Mouse (Mus musculus) ES-E14 (cell line): Measurements from ENCODE around the gene Map4. TPM values are rescaled to one million over a fixed set of nuclear protein-coding genes. Genes with fewer than 3 reads are reported as not detected.

Experiments used
- DNase-seq: peaks from one replicate; pipeline ENCODE4 v3.0.0-alpha.2; 2013; ENCODE audit warnings: low read depth, low spot score
- H3K27ac ChIP-seq: 2 replicates; pipeline ENCODE4 v1.5.1; 2012; ENCODE audit warnings: low read depth, mild to moderate bottlenecking, low read length, moderate library complexity, mixed read lengths; ENCODE audit not compliant: poor library complexity, insufficient read depth, severe bottlenecking
- H3K36me3 ChIP-seq: 2 replicates; pipeline ENCODE4 v1.6.1; 2012; ENCODE audit warnings: mild to moderate bottlenecking, low read length, moderate library complexity, mixed read lengths; ENCODE audit not compliant: control insufficient read depth, poor library complexity, insufficient read depth, severe bottlenecking
- H3K4me1 ChIP-seq, 2 experiments: fragments of 150-350 bp in 1 of 2; sonication (generic) in 1 of 2; 2 replicates each; pipeline ENCODE4 v1.6.1; 2012; ENCODE audit warnings: low read length in 2 of 2, mild to moderate bottlenecking in 1 of 2, mixed read lengths in 1 of 2; ENCODE audit not compliant: control insufficient read depth in 2 of 2, insufficient read depth in 2 of 2, poor library complexity in 1 of 2
- H3K4me3 ChIP-seq, 2 experiments: fragments of 150-350 bp in 1 of 2; sonication (generic) in 1 of 2; 2 replicates each; pipeline ENCODE4 v1.5.1; 2012; ENCODE audit warnings: low read length in 2 of 2, low read depth in 1 of 2, mild to moderate bottlenecking in 1 of 2, mixed read lengths in 1 of 2; ENCODE audit not compliant: insufficient read depth in 1 of 2, poor library complexity in 1 of 2, severe bottlenecking in 1 of 2
- H3K9ac ChIP-seq: 2 replicates; pipeline ENCODE4 v1.6.1; 2012; ENCODE audit warnings: low read depth, mild to moderate bottlenecking, low read length, mixed read lengths; ENCODE audit not compliant: poor library complexity, insufficient read depth, severe bottlenecking
- H3K9me3 ChIP-seq: fragments of 150-350 bp; sonication (generic); 2 replicates; pipeline ENCODE4 v1.6.1; 2012; ENCODE audit warnings: low read depth, mild to moderate bottlenecking, low read length; ENCODE audit not compliant: control insufficient read depth, insufficient read depth
- CHD2 ChIP-seq: IDR thresholded peaks from 2 replicates; pipeline ENCODE4 v1.6.1; 2014; ENCODE audit warnings: mild to moderate bottlenecking, low read depth, low read length, inconsistent platforms
- HCFC1 ChIP-seq: IDR thresholded peaks from 2 replicates; pipeline ENCODE4 v1.6.1; 2012; ENCODE audit warnings: low read length, inconsistent platforms, borderline replicate concordance; ENCODE audit not compliant: insufficient read depth
- MAFK ChIP-seq: IDR thresholded peaks from 2 replicates; pipeline ENCODE4 v1.6.1; 2014; ENCODE audit warnings: mild to moderate bottlenecking, low read depth, low read length, inconsistent platforms; ENCODE audit not compliant: insufficient read depth
- ZC3H11A ChIP-seq: IDR thresholded peaks from 2 replicates; pipeline ENCODE4 v1.6.1; 2012; ENCODE audit warnings: low read depth, mild to moderate bottlenecking, inconsistent platforms, low read length, borderline replicate concordance
- ZNF384 ChIP-seq: IDR thresholded peaks from 2 replicates; pipeline ENCODE4 v1.6.1; 2012; ENCODE audit warnings: low read depth, low read length, inconsistent platforms
- in situ Hi-C, 2 experiments: fragments of 600-800 bp; cut with MboI; formaldehyde crosslinking; loops; one replicate each; pipeline ENCODE4 v1.15.1; 2025; ENCODE audit warnings: low sequenced_read_pairs in 2 of 2, inconsistent platforms in 1 of 2; ENCODE audit not compliant: unreplicated experiment in 2 of 2
- total RNA-seq: library from RNA; depleted of rRNA; stranded (reverse); fragments of 300-350 nt; gene quantifications from 2 replicates; pipeline ENCODE4 v1.2.3, GENCODE M21; 2012

Map4 gene
- total RNA-seq, 1 experiment = 61.4 TPM

- Histone ChIP-seq H3K36me3 (peaks cover 4% of the 10 kb centered on the region), H3K4me1 (no peaks in the 10 kb centered on the region), H3K4me3 (no peak overlapping the region), H3K9ac (no peak overlapping the region), H3K9me3 (no peaks in the 10 kb centered on the region), H3K27ac (no peak overlapping the region)
- DNase-seq = no peak
- in situ Hi-C loops = no loop called here
- no peak for TF ChIP-seq MAFK
- TF ChIP-seq ZC3H11A = no peak
- no peak for TF ChIP-seq ZNF384
- no peak for TF ChIP-seq CHD2
- TF ChIP-seq HCFC1 = no peak
Measured at GRCm38 (mm10) chr9:110060761-110061160, 129.5 kb downstream of the Map4 start.

GRCm38 (mm10) chr9:110062405-110062804 lies 131.1 kb downstream of the Map4 start:
- in situ Hi-C loops = no loop called here
- H3K36me3 ChIP-seq = peaks cover 7% of the 10 kb centered on the region
- TF ChIP-seq MAFK (no peak), HCFC1 (no peak), ZNF384 (no peak), ZC3H11A (no peak), CHD2 (no peak)

GRCm38 (mm10) chr9:110062861-110063260 lies 131.6 kb downstream of the Map4 start:
- in situ Hi-C loops = no loop called here
- H3K4me3 ChIP-seq = no peak overlapping the region
- H3K9me3 ChIP-seq = no peaks in the 10 kb centered on the region
- H3K4me1 ChIP-seq = no peaks in the 10 kb centered on the region
- H3K9ac ChIP-seq = no peak overlapping the region
- H3K36me3 ChIP-seq = peaks cover 7% of the 10 kb centered on the region
- no peak for TF ChIP-seq ZNF384
- no peak for TF ChIP-seq MAFK
- no peak for TF ChIP-seq HCFC1
- no peak for TF ChIP-seq ZC3H11A
- TF ChIP-seq CHD2 = no peak
- no peak for DNase-seq
- H3K27ac ChIP-seq = no peak overlapping the region

More at GRCm38 (mm10) chr9:110062405-110062804, 131.1 kb downstream of the Map4 start:
- Histone ChIP-seq H3K4me1 (no peaks in the 10 kb centered on the region), H3K9ac (no peak overlapping the region), H3K4me3 (no peak overlapping the region), H3K27ac (no peak overlapping the region), H3K9me3 (no peaks in the 10 kb centered on the region)
- no peak for DNase-seq

- Histone ChIP-seq H3K9ac (no peak overlapping the region), H3K27ac (no peak overlapping the region), H3K4me3 (no peak overlapping the region), H3K4me1 (no peaks in the 10 kb centered on the region), H3K9me3 (no peaks in the 10 kb centered on the region), H3K36me3 (peaks cover 20% of the 10 kb centered on the region)
- DNase-seq = no peak
- TF ChIP-seq HCFC1 (no peak), CHD2 (no peak), ZNF384 (no peak), ZC3H11A (no peak), MAFK (no peak)
- in situ Hi-C loops = no loop called here
Measured at GRCm38 (mm10) chr9:110064641-110065040, 133.4 kb downstream of the Map4 start.

GRCm38 (mm10) chr9:110068745-110069144 lies 137.5 kb downstream of the Map4 start:
- in situ Hi-C loops = no loop called here
- TF ChIP-seq MAFK (no peak), ZNF384 (no peak), CHD2 (no peak), ZC3H11A (no peak), HCFC1 (no peak)
- Histone ChIP-seq H3K9ac (no peak overlapping the region), H3K9me3 (no peaks in the 10 kb centered on the region), H3K36me3 (peaks cover 42% of the 10 kb centered on the region), H3K4me3 (no peak overlapping the region), H3K27ac (no peak overlapping the region), H3K4me1 (peaks cover 0 to 3% of the 10 kb centered on the region in 2 experiments; a peak in 1 of 4 replicates)
- no peak for DNase-seq
